Comparison of ENCODE assay signal across 9 mouse cellular contexts in the genomic region with DNA sequence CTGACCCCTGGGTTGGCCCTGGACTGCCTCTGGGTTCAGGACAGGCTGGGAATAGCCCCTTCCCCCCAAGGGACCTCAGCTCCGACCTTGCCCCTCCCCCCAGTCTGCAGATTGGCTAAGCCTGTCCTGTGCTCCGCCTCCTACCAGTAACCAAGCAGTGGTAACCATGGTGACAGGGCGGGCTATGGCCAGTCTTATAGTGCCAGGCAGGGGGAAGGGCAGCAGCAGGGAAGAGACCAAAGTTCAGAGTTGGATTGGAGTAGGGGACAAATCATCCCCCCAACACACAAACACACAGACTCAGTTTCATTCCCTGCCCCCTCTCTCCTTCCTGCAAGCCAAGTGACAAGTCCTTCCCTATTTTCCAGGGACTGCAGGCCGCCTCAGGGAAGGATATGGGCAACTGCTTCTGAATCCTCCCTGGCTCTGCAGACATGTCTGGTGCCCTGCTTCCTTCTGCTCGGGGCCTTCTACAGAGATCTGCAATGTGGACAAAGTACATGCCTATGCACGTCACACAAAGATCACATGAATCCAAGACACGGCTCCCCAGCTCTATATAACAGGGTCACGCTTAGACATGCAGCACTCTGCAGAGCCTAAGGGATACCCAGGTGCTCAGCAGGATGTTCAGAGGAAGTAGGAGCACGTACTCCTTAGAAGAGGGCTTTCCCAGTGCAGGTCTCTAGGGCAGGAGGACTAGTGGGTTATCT. TPM values are rescaled to one million over a fixed set of nuclear protein-coding genes. Genes with fewer than 3 reads are reported as not detected.
DNase-seq lines count a peak whose midpoint lies in the region; ATAC-seq and TF ChIP-seq lines count a peak whose summit lies in the region.
"Had no signal": no experiment of that assay in that cellular context is flagged by ENCODE, and none has a peak within 500 bp of the region (broad histone marks: within the 10 kb centered on the region; RNA-seq: fewer than 3 reads in every experiment).

No protein-coding gene starts in this region.

- peaks cover 2% of the 10 kb centered on the region; the same call in 1 of the 2 replicates for H3K27me3 ChIP-seq in G1E (ENCODE audit: insufficient read depth, low read length)
- no peaks in the 10 kb centered on the region for H3K27me3 ChIP-seq in limb, embryonic 11.5 days (ENCODE audit: control insufficient read depth, insufficient read depth, low read length)
- no peaks in the 10 kb centered on the region for H3K27me3 ChIP-seq in midbrain, embryonic 13.5 days
- H3K27me3 ChIP-seq in thymus, adult 2 months (ENCODE audit: control insufficient read depth, insufficient read depth, low read length) = no peaks in the 10 kb centered on the region

- peak overlapping the region; percentile 60 for H3K27ac ChIP-seq in limb, embryonic 11.5 days (replicated peaks; ENCODE audit: low read depth, low read length)
- H3K27ac ChIP-seq in midbrain, embryonic 13.5 days = peak overlapping the region; percentile 97
- no peak overlapping the region for H3K27ac ChIP-seq in thymus, adult 2 months (ENCODE audit: control insufficient read depth, insufficient read depth, low read length)

- DNase-seq in G1E (ENCODE audit: low spot score) = no peak
- DNase-seq in adrenal gland, postnatal 4 days (ENCODE audit: low spot score in 2 of 2) = peak; percentile 63 to 87
- peak; percentile 91 for DNase-seq in forelimb bud, embryonic 11.5 days (ENCODE audit: low read depth, low spot score)
- peak; percentile 93 to 95 for DNase-seq in kidney, adult 8-10 months
- DNase-seq in limb, embryonic 11.5 days (ENCODE audit: low spot score) = peak; percentile 93
- DNase-seq in testis, postnatal 10 days (ENCODE audit: low spot score) = peak; percentile 76
- no peak for DNase-seq in thymus, adult 2 months

- 0 out of 2 replicates have a peak overlapping the region, but pooled peaks have one; percentile 14 for H3K9ac ChIP-seq in limb, embryonic 11.5 days (ENCODE audit: low read length)
- H3K9ac ChIP-seq in midbrain, embryonic 13.5 days (replicated peaks) = peak overlapping the region; percentile 61; the same call in 1 of the 2 replicates

- peak overlapping the region; percentile 8 for H3K4me2 ChIP-seq in limb, embryonic 11.5 days (ENCODE audit: low read depth, severe bottlenecking)
- H3K4me2 ChIP-seq in midbrain, embryonic 13.5 days (replicated peaks) = peak overlapping the region; percentile 38

- no peak for TF ChIP-seq CTCF in G1E (IDR thresholded peaks at IDR 0.05; ENCODE audit: low read depth, low read length)
- no peak for TF ChIP-seq CTCF in thymus, adult 2 months (IDR thresholded peaks at IDR 0.05; ENCODE audit: borderline replicate concordance, control insufficient read depth, extremely low read depth, insufficient read depth, low read length, poor library complexity)

- no peaks in the 10 kb centered on the region for H3K9me3 ChIP-seq in G1E (replicated peaks)
- no peaks in the 10 kb centered on the region for H3K9me3 ChIP-seq in limb, embryonic 11.5 days (ENCODE audit: control insufficient read depth, low read length)
- H3K9me3 ChIP-seq in midbrain, embryonic 13.5 days = no peaks in the 10 kb centered on the region

- peaks cover 5% of the 10 kb centered on the region for H3K4me1 ChIP-seq in G1E (ENCODE audit: insufficient read depth, low read depth, low read length)
- peaks cover 39% of the 10 kb centered on the region for H3K4me1 ChIP-seq in limb, embryonic 11.5 days (ENCODE audit: control insufficient read depth, insufficient read depth, low read length)
- peaks cover 96% of the 10 kb centered on the region for H3K4me1 ChIP-seq in midbrain, embryonic 13.5 days (replicated peaks)
- H3K4me1 ChIP-seq in thymus, adult 2 months (replicated peaks; ENCODE audit: control insufficient read depth, insufficient read depth, low read length) = peaks cover 24% of the 10 kb centered on the region

- H3K36me3 ChIP-seq in G1E (replicated peaks) = no peaks in the 10 kb centered on the region
- peaks cover under 1% of the 10 kb centered on the region; the same call in 1 of the 2 replicates for H3K36me3 ChIP-seq in limb, embryonic 11.5 days (ENCODE audit: control insufficient read depth, insufficient read depth, low read length)
- H3K36me3 ChIP-seq in midbrain, embryonic 13.5 days = peaks cover 36% of the 10 kb centered on the region
- 0 out of 2 replicates have a peak, but pooled peaks cover 7% of the 10 kb centered on the region for H3K36me3 ChIP-seq in thymus, adult 2 months (ENCODE audit: control insufficient read depth, insufficient read depth, low read length)

- peak; percentile 28; the same call in 1 of the 2 replicates for ATAC-seq in G1E (ENCODE audit: extremely low read depth, insufficient number of reproducible peaks, low FRiP score, poor library complexity, severe bottlenecking)
- ATAC-seq in limb, embryonic 11.5 days (ENCODE audit: insufficient number of reproducible peaks, low FRiP score, low TSS enrichment, low read depth) = peak; percentile 85
- peak; percentile 96 for ATAC-seq in midbrain, embryonic 13.5 days

- H3K4me3 ChIP-seq in G1E (ENCODE audit: low read depth, low read length) = no peak overlapping the region
- H3K4me3 ChIP-seq in limb, embryonic 11.5 days (ENCODE audit: low read depth, low read length) = no peak overlapping the region
- H3K4me3 ChIP-seq in midbrain, embryonic 13.5 days (replicated peaks) = no peak overlapping the region
- no peak overlapping the region for H3K4me3 ChIP-seq in thymus, adult 2 months (ENCODE audit: control insufficient read depth, insufficient read depth, low read length)
- H3K4me3 ChIP-seq: erythroblast, embryonic 14.5 days had no signal

- 25% methylated on average over 9 of the region's 9 CpGs for WGBS in limb, embryonic 11.5 days
- WGBS in midbrain, embryonic 13.5 days = 10% methylated on average over 9 of the region's 9 CpGs
- 84% methylated on average over 9 of the region's 9 CpGs for WGBS in thymus, adult 2 months

- TF ChIP-seq POLR2A in thymus, adult 2 months (IDR thresholded peaks at IDR 0.05; ENCODE audit: control insufficient read depth, extremely low read depth, insufficient read depth, low read length, poor library complexity) = no peak

RNA-seq across cellular contexts. Expression of a gene that starts 14.5 kb away (rescaled TPM):
- total RNA-seq in G1E (2014; fragmentation: Nextera tagmentation) = not detected in 2 replicates
- 0.06 and 0.27 TPM in 2 replicates for total RNA-seq in G1E (2017)
- not detected in 2 replicates for polyA plus RNA-seq in G1E (2012)
- 100 to 1,000 TPM; 102 to 120 TPM for total RNA-seq in adrenal gland, postnatal 4 days (2021)
- polyA plus RNA-seq in limb, embryonic 11.5 days (2014; fragmentation: Nextera tagmentation; extraction: Ambion mirVana) = 46.8 and 51.0 TPM in 2 replicates
- 80.3 and 91.8 TPM in 2 replicates for polyA plus RNA-seq in midbrain, embryonic 13.5 days (2015; fragmentation: Nextera tagmentation; extraction: Ambion mirVana)
- polyA plus RNA-seq in thymus, adult 2 months (2012; rRNA removed) = 165 and 202 TPM in 2 replicates

Comparison
In these comparisons a context has a peak if more than half of its experiments do, and no peak if none do; other contexts are left out.
1. ATAC-seq: peak in every context shown above with its lines; median percentile 96 in midbrain, embryonic 13.5 days; 85 in limb, embryonic 11.5 days; 28 in G1E.
2. DNase-seq: peak in adrenal gland, postnatal 4 days (2 of 2), forelimb bud, embryonic 11.5 days (single experiment), kidney, adult 8-10 months (2 of 2), limb, embryonic 11.5 days (single experiment) and testis, postnatal 10 days (single experiment); none in G1E (single experiment) and thymus, adult 2 months (single experiment).
3. RNA of a gene that starts 14.5 kb away (polyA plus RNA-seq): 165 to 202 TPM in thymus, adult 2 months, 80.3 to 91.8 TPM in midbrain, embryonic 13.5 days and 46.8 to 51.0 TPM in limb, embryonic 11.5 days; not detected in G1E; every median in the first group is over 10 times any median in the second.